Mouse (Mus musculus) small intestine, adult 2 months (tissue): ENCODE data around the gene Cdh1. TPM values are rescaled to one million over a fixed set of nuclear protein-coding genes. Genes with fewer than 3 reads are reported as not detected.
A peak's percentile ranks its signal among the peaks of the same experiment; 100 is the strongest.
"Not testable (repeated sequence)": the region's sequence is repeated elsewhere in the genome, so short reads cannot be mapped to it uniquely, and the experiment has no call there.

Experiments used
- H3K27ac ChIP-seq: fragments of 200-500 bp; 2 replicates; pipeline ENCODE4 v1.5.1; 2012; ENCODE audit warnings: low read depth, low read length, control low read depth, inconsistent platforms; ENCODE audit not compliant: insufficient read depth
- H3K27me3 ChIP-seq: fragments of 200-500 bp; 2 replicates; pipeline ENCODE4 v1.6.1; 2012; ENCODE audit warnings: mild to moderate bottlenecking, moderate library complexity, low read length, inconsistent platforms; ENCODE audit not compliant: control insufficient read depth, insufficient read depth
- H3K36me3 ChIP-seq: fragments of 200-500 bp; 2 replicates; pipeline ENCODE4 v1.6.1; 2012; ENCODE audit warnings: mild to moderate bottlenecking, low read length, control low read depth, inconsistent platforms; ENCODE audit not compliant: control insufficient read depth, insufficient read depth
- H3K4me1 ChIP-seq: fragments of 200-500 bp; 2 replicates; pipeline ENCODE4 v1.6.1; 2012; ENCODE audit warnings: low read length, inconsistent platforms, mixed read lengths; ENCODE audit not compliant: control insufficient read depth, insufficient read depth, insufficient read length
- H3K4me3 ChIP-seq: fragments of 200-500 bp; 2 replicates; pipeline ENCODE4 v1.5.1; 2012; ENCODE audit warnings: low read depth, mild to moderate bottlenecking, control low read depth, inconsistent platforms, low read length, moderate library complexity
- CTCF ChIP-seq: fragments of 200-500 bp; IDR thresholded peaks from 2 replicates; pipeline ENCODE4 v1.5.1; 2012; ENCODE audit warnings: low read depth, mild to moderate bottlenecking, control low read depth, inconsistent platforms, low read length, moderate library complexity, mixed read lengths; ENCODE audit not compliant: insufficient replicate concordance, insufficient read length; ENCODE audit errors: extremely low read depth
- POLR2A ChIP-seq: fragments of 200-500 bp; IDR thresholded peaks from 2 replicates; pipeline ENCODE4 v1.6.1; 2012; ENCODE audit warnings: low read depth, mild to moderate bottlenecking, control low read depth, inconsistent platforms, low read length, moderate library complexity
- WGBS: fragments of 180-500 bp; shearing (Covaris S2); methylation state at CpG from one replicate; pipeline ENCODE4 v1.1.7; 2018; 5-methylcytosine and 5-hydroxymethylcytosine counted together
- polyA plus RNA-seq: library from polyadenylated mRNA; depleted of rRNA; stranded (reverse); fragments of >200 nt; gene quantifications from 2 replicates; pipeline ENCODE4 v1.2.3, GENCODE M21; 2012

The Cdh1 gene
- polyA plus RNA-seq, 1 experiment, result 234 TPM

DNA sequence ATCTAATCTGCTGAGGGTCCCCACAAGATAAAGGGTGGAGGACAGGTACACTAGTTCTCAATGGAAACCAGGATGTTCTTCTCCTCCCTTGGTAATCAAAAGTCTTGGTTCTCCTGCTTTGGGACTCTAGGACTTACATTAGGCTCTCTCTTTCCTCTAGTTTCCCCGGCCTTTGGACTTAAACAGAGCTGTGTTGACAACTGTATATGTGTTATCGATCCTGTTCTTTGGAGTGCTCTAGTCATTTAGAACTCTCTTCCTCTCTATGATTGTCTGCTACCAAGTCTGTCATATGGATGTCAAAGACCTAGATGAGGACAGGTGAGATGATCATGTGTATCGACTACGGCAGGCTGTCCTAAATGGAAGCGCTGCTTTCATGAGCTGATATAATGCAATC lies 6.1 kb upstream of the Cdh1 start:
- peak overlapping the region; percentile 51 for H3K27ac ChIP-seq
- no peaks in the 10 kb centered on the region for H3K27me3 ChIP-seq
- H3K36me3 ChIP-seq, result no peaks in the 10 kb centered on the region
- TF ChIP-seq CTCF (no peak), POLR2A (no peak)
- no peak overlapping the region for H3K4me3 ChIP-seq
- peaks cover 12% of the 10 kb centered on the region; the same call in 1 of the 2 replicates for H3K4me1 ChIP-seq
- WGBS, result 47% methylated on average over 5 of the region's 5 CpGs

DNA sequence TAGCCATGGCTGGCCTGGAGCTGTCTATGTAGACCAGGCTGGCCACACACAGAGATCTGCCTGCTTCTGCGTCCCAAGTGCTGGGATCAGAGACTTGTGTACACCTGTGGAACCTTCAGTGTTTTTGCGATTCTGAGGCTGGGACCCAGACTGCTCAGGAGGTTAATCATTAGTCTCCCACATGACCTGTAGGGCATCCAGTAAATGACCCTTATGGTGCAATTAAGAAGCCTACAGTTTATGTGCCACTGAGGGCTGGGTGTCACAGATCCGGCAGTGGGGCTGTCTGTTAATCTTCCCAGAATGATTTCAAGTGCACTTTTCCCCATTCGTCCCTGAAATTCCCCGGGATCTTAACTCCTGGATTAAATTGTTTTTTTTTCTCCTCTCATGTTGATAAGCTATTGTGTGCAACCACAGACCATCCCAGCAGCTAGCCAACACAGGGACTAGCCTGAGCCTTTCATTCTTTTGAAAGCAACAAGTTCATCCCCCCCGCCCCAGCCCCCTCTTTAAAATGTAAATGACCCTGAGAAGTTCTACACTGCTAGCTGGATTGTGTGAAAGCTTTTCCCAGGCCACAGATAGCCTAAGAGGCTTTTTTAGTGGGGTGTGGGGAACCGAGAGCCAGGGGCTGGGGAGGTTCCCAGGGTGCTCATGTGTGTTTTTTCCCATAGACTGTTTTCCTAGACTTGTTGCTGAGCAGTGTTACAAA lies 3.7 kb upstream of the Cdh1 start:
- TF ChIP-seq CTCF (no peak), POLR2A (no peak)
- Histone ChIP-seq H3K27me3 (no peaks in the 10 kb centered on the region), H3K4me1 (peaks cover 10% of the 10 kb centered on the region; the same call in 1 of the 2 replicates), H3K27ac (peak overlapping the region; percentile 45), H3K4me3 (no peak overlapping the region), H3K36me3 (no peaks in the 10 kb centered on the region)
- 36% methylated on average over 7 of the region's 7 CpGs for WGBS

DNA sequence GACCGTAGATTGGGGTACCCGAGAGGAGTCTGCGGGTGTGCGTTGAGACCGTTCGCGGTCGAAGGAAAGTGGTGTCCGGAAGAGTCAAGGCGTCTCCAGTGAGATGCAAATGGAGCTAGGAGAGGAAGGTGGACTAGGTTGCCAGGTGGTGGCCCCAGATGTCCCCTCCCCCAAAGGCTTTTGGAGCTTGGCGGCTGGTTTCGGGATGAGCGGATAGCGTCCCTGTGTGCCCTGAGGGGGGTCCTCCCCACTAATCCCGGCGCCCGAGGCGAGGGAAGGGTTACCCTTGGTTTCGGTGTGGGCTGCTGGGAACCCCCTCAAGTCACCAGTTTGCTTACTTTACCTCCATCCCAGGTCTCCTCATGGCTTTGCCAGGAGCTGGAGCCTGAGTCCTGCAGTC lies 782 bp downstream of the Cdh1 start:
- peak overlapping the region; percentile 98 for H3K4me3 ChIP-seq
- no peak for TF ChIP-seq CTCF
- TF ChIP-seq POLR2A, result no peak
- H3K36me3 ChIP-seq, result peaks cover 9% of the 10 kb centered on the region
- no peaks in the 10 kb centered on the region for H3K27me3 ChIP-seq
- 1% methylated on average over 19 of the region's 19 CpGs for WGBS
- peak overlapping the region; percentile 93 for H3K27ac ChIP-seq
- H3K4me1 ChIP-seq, result peaks cover 13% of the 10 kb centered on the region

DNA sequence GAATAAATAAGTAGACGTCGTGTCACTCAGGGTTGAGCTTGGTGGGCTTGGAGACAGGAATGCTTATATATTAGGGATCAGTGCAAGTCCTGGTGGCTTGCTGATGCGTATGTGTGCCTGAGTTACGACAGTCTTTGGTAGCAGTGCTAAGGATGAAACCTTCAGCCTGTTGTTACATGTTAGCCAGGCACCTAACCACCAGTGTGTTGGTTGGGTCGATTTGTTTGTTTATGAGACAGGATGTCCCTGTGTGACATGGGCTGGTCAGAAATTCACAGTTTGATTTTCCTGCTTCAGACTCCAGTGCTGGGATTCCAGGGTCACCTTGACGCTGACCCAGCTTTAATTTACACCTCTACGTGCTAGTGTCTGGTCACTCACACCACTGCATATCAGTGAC lies 2.5 kb downstream of the Cdh1 start:
- H3K4me3 ChIP-seq, result peak overlapping the region; percentile 44
- WGBS, result 28% methylated on average over 7 of the region's 7 CpGs
- TF ChIP-seq CTCF (no peak), POLR2A (no peak)
- peaks cover 10% of the 10 kb centered on the region for H3K36me3 ChIP-seq
- no peaks in the 10 kb centered on the region for H3K27me3 ChIP-seq
- H3K4me1 ChIP-seq, result peaks cover 17% of the 10 kb centered on the region
- peak overlapping the region; percentile 30; the same call in 1 of the 2 replicates for H3K27ac ChIP-seq

GRCm38 (mm10) chr8:106606121-106606520 lies 3.0 kb downstream of the Cdh1 start:
- no peaks in the 10 kb centered on the region for H3K27me3 ChIP-seq
- peak overlapping the region; percentile 45 for H3K4me3 ChIP-seq
- H3K27ac ChIP-seq, result peak overlapping the region; percentile 30
- no peak for TF ChIP-seq CTCF
- TF ChIP-seq POLR2A, result no peak
- H3K4me1 ChIP-seq, result peaks cover 20% of the 10 kb centered on the region
- H3K36me3 ChIP-seq, result peaks cover 11% of the 10 kb centered on the region
- WGBS, result 9% methylated on average over 4 of the region's 4 CpGs

DNA sequence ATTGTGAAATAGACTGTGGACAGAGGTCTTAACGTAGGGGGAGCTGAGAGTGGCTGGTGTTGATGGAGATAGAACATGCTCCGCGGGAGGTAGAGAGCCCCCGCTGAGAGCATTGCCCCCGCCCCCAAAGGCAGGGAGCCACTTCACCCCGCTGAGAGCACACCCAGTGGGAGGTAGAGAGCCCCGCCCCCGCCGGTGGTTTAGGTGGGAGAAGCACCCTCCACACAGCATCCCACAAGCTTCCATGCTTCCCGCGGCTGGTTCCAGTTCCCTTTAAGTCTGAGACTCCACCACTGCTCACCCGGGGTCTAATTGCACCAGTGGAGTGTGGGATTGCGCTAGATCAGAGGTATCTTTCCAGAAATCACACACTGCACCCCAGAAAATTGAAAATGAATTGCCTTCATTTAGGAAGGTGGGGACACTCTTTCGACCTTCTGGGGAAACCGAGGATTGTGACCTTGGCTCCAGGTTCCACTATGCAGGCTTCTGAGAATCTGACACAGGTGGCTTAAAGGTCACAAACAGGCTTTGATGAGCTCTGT lies 3.5 kb downstream of the Cdh1 start:
- Histone ChIP-seq H3K36me3 (peaks cover 15% of the 10 kb centered on the region), H3K4me1 (peaks cover 26% of the 10 kb centered on the region), H3K27ac (peak overlapping the region; percentile 9; the same call in 1 of the 2 replicates), H3K27me3 (no peaks in the 10 kb centered on the region), H3K4me3 (peak overlapping the region; percentile 42)
- 13% methylated on average over 15 of the region's 15 CpGs for WGBS
- TF ChIP-seq POLR2A, result no peak
- TF ChIP-seq CTCF, result no peak

DNA sequence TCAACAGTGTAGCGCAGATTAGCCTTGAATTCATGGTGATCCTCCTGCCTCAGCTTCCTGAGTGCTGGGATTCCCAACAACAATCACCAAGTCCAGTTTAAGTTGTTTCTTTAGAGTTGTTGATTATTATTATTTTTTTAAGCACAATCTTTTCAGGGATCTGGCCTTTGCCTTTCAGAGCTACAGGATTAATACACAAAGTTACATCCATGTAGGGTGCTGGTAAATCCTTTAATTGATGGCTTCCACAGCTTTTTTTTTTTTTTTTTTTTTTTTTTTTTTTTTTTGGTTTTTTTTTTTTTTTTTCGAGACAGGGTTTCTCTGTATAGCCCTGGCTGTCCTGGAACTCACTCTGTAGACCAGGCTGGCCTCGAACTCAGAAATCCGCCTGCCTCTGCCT lies 4.6 kb downstream of the Cdh1 start:
- peaks cover 35% of the 10 kb centered on the region for H3K4me1 ChIP-seq
- peaks cover 19% of the 10 kb centered on the region for H3K36me3 ChIP-seq
- H3K4me3 ChIP-seq, H3K27me3 ChIP-seq: not testable (repeated sequence)
- 51% methylated on average over 4 of the region's 4 CpGs for WGBS
- H3K27ac ChIP-seq, result peak overlapping the region; percentile 68
